ENCODE assay signal across 8 mouse cellular contexts in genomic region chr6:122491557-122491956, GRCm38 (mm10). TPM values are rescaled to one million over a fixed set of nuclear protein-coding genes. Genes with fewer than 3 reads are reported as not detected.
DNase-seq lines count a peak whose midpoint lies in the region; ATAC-seq and TF ChIP-seq lines count a peak whose summit lies in the region.

No protein-coding gene starts in this region.

- no peak for TF ChIP-seq EP300 in lung, postnatal 0 days (IDR thresholded peaks at IDR 0.05)

- H3K27ac ChIP-seq in forebrain, embryonic 16.5 days (ENCODE audit: low read length) = peak overlapping the region; percentile 64; the same call in 1 of the 2 replicates
- peak overlapping the region; percentile 67 for H3K27ac ChIP-seq in hindbrain, embryonic 11.5 days (ENCODE audit: low read depth, low read length)
- H3K27ac ChIP-seq in lung, postnatal 0 days (ENCODE audit: low read length) = no peak overlapping the region

- H3K4me3 ChIP-seq in forebrain, embryonic 16.5 days (replicated peaks; ENCODE audit: low read length) = peak overlapping the region; percentile 46
- H3K4me3 ChIP-seq in hindbrain, embryonic 11.5 days (ENCODE audit: low read depth, low read length) = peak overlapping the region; percentile 26
- H3K4me3 ChIP-seq in lung, postnatal 0 days (ENCODE audit: low read depth, low read length) = peak overlapping the region; percentile 39

- peak; percentile 54 for ATAC-seq in forebrain, embryonic 16.5 days
- ATAC-seq in hindbrain, embryonic 11.5 days (ENCODE audit: low FRiP score) = peak; percentile 82
- ATAC-seq in lung, postnatal 0 days = peak; percentile 84

- no peak for TF ChIP-seq CTCF in lung, postnatal 0 days (IDR thresholded peaks at IDR 0.05)

- no peaks in the 10 kb centered on the region for H3K27me3 ChIP-seq in forebrain, embryonic 16.5 days (replicated peaks; ENCODE audit: control insufficient read depth, insufficient read depth, low read length)
- no peaks in the 10 kb centered on the region for H3K27me3 ChIP-seq in hindbrain, embryonic 11.5 days (ENCODE audit: control insufficient read depth, insufficient read depth, low read length)
- peaks cover 9% of the 10 kb centered on the region; the same call in 1 of the 2 replicates for H3K27me3 ChIP-seq in lung, postnatal 0 days (replicated peaks; ENCODE audit: insufficient read depth, low read length)

- H3K9me3 ChIP-seq in forebrain, embryonic 16.5 days (ENCODE audit: control insufficient read depth, low read length) = no peaks in the 10 kb centered on the region
- no peaks in the 10 kb centered on the region for H3K9me3 ChIP-seq in hindbrain, embryonic 11.5 days (ENCODE audit: control insufficient read depth, low read length)
- H3K9me3 ChIP-seq in lung, postnatal 0 days (ENCODE audit: low read length) = no peaks in the 10 kb centered on the region

- peak overlapping the region; percentile 56 for H3K9ac ChIP-seq in forebrain, embryonic 16.5 days (replicated peaks; ENCODE audit: low read depth, low read length)
- H3K9ac ChIP-seq in hindbrain, embryonic 11.5 days (ENCODE audit: low read depth, low read length) = peak overlapping the region; percentile 13
- H3K9ac ChIP-seq in lung, postnatal 0 days (replicated peaks; ENCODE audit: low read depth) = no peak overlapping the region

- DNase-seq in ES-CJ7 (ENCODE audit: low read depth, low spot score) (peak; percentile 99), MN1 (ENCODE audit: low spot score) (no peak)
- peak; percentile 85 to 89 for DNase-seq in adrenal gland, postnatal 36 days
- peak; percentile 96 for DNase-seq in hindbrain, embryonic 11.5 days (ENCODE audit: low spot score)
- DNase-seq in layer of hippocampus, adult 8-10 months (ENCODE audit: low spot score in 2 of 2) = peak; percentile 41 to 50
- DNase-seq in lung, postnatal 0 days (ENCODE audit: low spot score) = peak; percentile 90
- peak; percentile 85 for DNase-seq in ovary, postnatal 36 days (ENCODE audit: low spot score)

- under 1% methylated on average over 16 of the region's 16 CpGs for WGBS in forebrain, embryonic 16.5 days
- WGBS in hindbrain, embryonic 11.5 days = 0% methylated on average over 16 of the region's 16 CpGs
- under 1% methylated on average over 16 of the region's 16 CpGs for WGBS in lung, postnatal 0 days

- peaks cover 31% of the 10 kb centered on the region for H3K4me1 ChIP-seq in forebrain, embryonic 16.5 days (replicated peaks; ENCODE audit: control insufficient read depth, insufficient read depth, low read length)
- peaks cover 7% of the 10 kb centered on the region; the same call in 1 of the 2 replicates for H3K4me1 ChIP-seq in hindbrain, embryonic 11.5 days (replicated peaks; ENCODE audit: control insufficient read depth, insufficient read depth, low read length)
- no peaks in the 10 kb centered on the region for H3K4me1 ChIP-seq in lung, postnatal 0 days (ENCODE audit: insufficient read depth, low read depth, low read length)

- H3K4me2 ChIP-seq in forebrain, embryonic 16.5 days (ENCODE audit: low read length) = peak overlapping the region; percentile 74
- H3K4me2 ChIP-seq in hindbrain, embryonic 11.5 days (replicated peaks; ENCODE audit: low read depth, low read length) = peak overlapping the region; percentile 35
- H3K4me2 ChIP-seq in lung, postnatal 0 days (replicated peaks; ENCODE audit: low read depth, low read length) = peak overlapping the region; percentile 57

- H3K36me3 ChIP-seq in forebrain, embryonic 16.5 days (ENCODE audit: control insufficient read depth, insufficient read depth) = no peaks in the 10 kb centered on the region
- no peaks in the 10 kb centered on the region for H3K36me3 ChIP-seq in hindbrain, embryonic 11.5 days (ENCODE audit: control insufficient read depth, insufficient read depth, low read length)
- H3K36me3 ChIP-seq in lung, postnatal 0 days (ENCODE audit: insufficient read depth, low read length) = no peaks in the 10 kb centered on the region

RNA-seq across cellular contexts. Expression of gene Rimklb, which starts 7.0 kb away (rescaled TPM):
- total RNA-seq in adrenal gland, postnatal 36 days (2021) = under 1 TPM; 0.23 to 0.50 TPM
- polyA plus RNA-seq in forebrain, embryonic 16.5 days (2015; fragmentation: Nextera tagmentation; extraction: Ambion mirVana) = 97.3 and 97.9 TPM in 2 replicates
- 62.1 and 63.4 TPM in 2 replicates for polyA plus RNA-seq in hindbrain, embryonic 11.5 days (2014; fragmentation: Nextera tagmentation; extraction: Ambion mirVana)
- 10 to 100 TPM; 49.8 to 78.3 (median 70.4) TPM for total RNA-seq in layer of hippocampus, adult 8-10 months (2022)
- 0.99 and 1.6 TPM in 2 replicates for polyA plus RNA-seq in lung, postnatal 0 days (2015; fragmentation: Nextera tagmentation; extraction: Ambion mirVana)

RNA-seq across cellular contexts. Expression of gene Mfap5, which starts 14.1 kb away (rescaled TPM):
- total RNA-seq in adrenal gland, postnatal 36 days (2021) = 10 to 100 TPM; 15.7 to 34.1 TPM
- polyA plus RNA-seq in forebrain, embryonic 16.5 days (2015; fragmentation: Nextera tagmentation; extraction: Ambion mirVana) = 1.7 and 3.1 TPM in 2 replicates
- 1.2 and 1.6 TPM in 2 replicates for polyA plus RNA-seq in hindbrain, embryonic 11.5 days (2014; fragmentation: Nextera tagmentation; extraction: Ambion mirVana)
- total RNA-seq in layer of hippocampus, adult 8-10 months (2022) = under 1 TPM in 2 of 4 experiments, not detected in 2; 0.31 to 0.40 TPM
- 54.3 and 55.4 TPM in 2 replicates for polyA plus RNA-seq in lung, postnatal 0 days (2015; fragmentation: Nextera tagmentation; extraction: Ambion mirVana)

Comparison
In these comparisons a context has a peak if more than half of its experiments do, and no peak if none do; other contexts are left out.
1. RNA of gene Rimklb, which starts 7.0 kb away (polyA plus RNA-seq): 97.3 to 97.9 TPM in forebrain, embryonic 16.5 days and 62.1 to 63.4 TPM in hindbrain, embryonic 11.5 days; 0.99 to 1.6 TPM in lung, postnatal 0 days; every median in the first group is over 10 times any median in the second.
2. RNA of gene Mfap5, which starts 14.1 kb away (polyA plus RNA-seq): 54.3 to 55.4 TPM in lung, postnatal 0 days; 1.7 to 3.1 TPM in forebrain, embryonic 16.5 days and 1.2 to 1.6 TPM in hindbrain, embryonic 11.5 days; every median in the first group is over 10 times any median in the second.
3. Peak in every context shown above with its lines, with median percentiles within 50 percentile points of each other: ATAC-seq, H3K4me2 ChIP-seq and H3K4me3 ChIP-seq.